In the genomic region with DNA sequence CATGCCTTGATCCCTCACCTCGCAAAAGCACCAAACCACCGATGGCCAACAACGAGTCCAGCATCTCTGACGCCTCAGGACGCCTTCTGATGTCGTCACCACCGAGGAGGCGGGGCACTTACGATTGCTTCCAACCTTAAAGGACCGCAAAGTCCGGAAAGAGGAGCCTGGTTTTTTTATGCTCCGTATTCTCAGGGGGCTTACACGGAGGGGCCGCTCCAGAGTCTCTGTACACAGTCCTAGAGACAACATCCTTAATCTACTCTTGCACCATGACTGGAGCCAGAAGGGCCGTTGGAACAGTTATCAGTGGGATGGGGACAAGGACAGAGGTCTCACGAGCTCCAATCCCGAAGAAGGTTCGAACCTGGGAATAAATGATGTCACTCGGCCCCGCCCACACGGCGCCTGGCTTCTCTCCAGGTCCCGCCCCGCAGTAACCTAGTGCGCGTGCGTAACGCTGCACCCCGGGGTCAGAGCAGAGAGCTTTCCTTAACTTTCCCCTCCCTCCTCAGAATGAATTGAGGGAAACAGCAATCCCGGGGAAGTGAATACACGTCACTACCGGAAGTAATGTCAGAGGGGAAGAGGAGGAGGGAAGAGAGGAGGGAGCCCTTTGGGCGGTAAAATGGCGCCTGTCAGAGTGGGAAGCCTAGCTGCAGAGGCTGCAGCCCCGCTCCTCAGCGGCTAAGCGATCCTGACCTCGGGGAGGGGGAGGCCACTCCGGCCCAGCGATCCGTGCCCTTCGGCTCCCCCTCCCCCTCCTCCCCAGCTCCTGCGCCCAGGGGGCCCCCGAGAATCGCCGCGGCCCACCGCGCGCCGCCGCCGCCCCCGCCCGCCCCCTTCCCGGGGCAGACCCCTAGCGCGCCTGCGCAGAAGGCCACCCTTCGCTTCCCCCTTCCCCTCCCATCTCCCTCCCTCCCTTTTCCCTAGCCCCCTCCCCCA, we compare ENCODE assay signal across 8 mouse cellular contexts. TPM values are rescaled to one million over a fixed set of nuclear protein-coding genes. Genes with fewer than 3 reads are reported as not detected.
DNase-seq lines count a peak whose midpoint lies in the region; ATAC-seq and TF ChIP-seq lines count a peak whose summit lies in the region.

No protein-coding gene starts in this region.

- DNase-seq in c-Kit-positive CD71-positive TER-119-positive erythroid progenitor cells, embryonic 14.5 days (ENCODE audit: low spot score), result peak; percentile 98
- peak; percentile 100 for DNase-seq in heart, postnatal 0 days (ENCODE audit: low spot score)
- peak; percentile 98 for DNase-seq in kidney, postnatal 4 days

- no peaks in the 10 kb centered on the region for H3K27me3 ChIP-seq in E14TG2a.4 (ENCODE audit: insufficient read depth, low read length)
- no peaks in the 10 kb centered on the region for H3K27me3 ChIP-seq in forebrain, embryonic 12.5 days
- H3K27me3 ChIP-seq in heart, postnatal 0 days (ENCODE audit: control insufficient read depth, insufficient read depth, low read length), result no peaks in the 10 kb centered on the region
- H3K27me3 ChIP-seq in liver, embryonic 16.5 days (ENCODE audit: control insufficient read depth, insufficient read depth, low read depth, low read length), result no peaks in the 10 kb centered on the region
- H3K27me3 ChIP-seq in neural tube, embryonic 13.5 days, result no peaks in the 10 kb centered on the region
- H3K27me3 ChIP-seq in testis, adult 2 months (ENCODE audit: control insufficient read depth, insufficient read depth, low read length), result no peaks in the 10 kb centered on the region

- peak overlapping the region; percentile 93 for H3K4me2 ChIP-seq in forebrain, embryonic 12.5 days
- H3K4me2 ChIP-seq in heart, postnatal 0 days (ENCODE audit: low read depth, low read length), result peak overlapping the region; percentile 98
- peak overlapping the region; percentile 87 for H3K4me2 ChIP-seq in liver, embryonic 16.5 days (ENCODE audit: low read depth, low read length)
- peak overlapping the region; percentile 87 for H3K4me2 ChIP-seq in neural tube, embryonic 13.5 days

- peak overlapping the region; percentile 100 for H3K27ac ChIP-seq in forebrain, embryonic 12.5 days
- H3K27ac ChIP-seq in heart, postnatal 0 days (ENCODE audit: low read depth), result peak overlapping the region; percentile 100
- peak overlapping the region; percentile 97 for H3K27ac ChIP-seq in liver, embryonic 16.5 days (ENCODE audit: low read length)
- peak overlapping the region; percentile 100 for H3K27ac ChIP-seq in neural tube, embryonic 13.5 days (replicated peaks)
- H3K27ac ChIP-seq in testis, adult 2 months (ENCODE audit: control insufficient read depth, insufficient read depth, low read depth, low read length), result peak overlapping the region; percentile 82

- TF ChIP-seq POLR2A in testis, adult 2 months (IDR thresholded peaks at IDR 0.05; ENCODE audit: control insufficient read depth, low read depth, low read length), result peak; percentile 90

- under 1% methylated on average over 40 of the region's 60 CpGs for WGBS in forebrain, embryonic 12.5 days
- under 1% methylated on average over 44 of the region's 60 CpGs for WGBS in heart, postnatal 0 days
- 0% methylated on average over 49 of the region's 60 CpGs for WGBS in liver, embryonic 16.5 days (ENCODE audit: insufficient replicate concordance)
- under 1% methylated on average over 42 of the region's 60 CpGs for WGBS in neural tube, embryonic 13.5 days

- TF ChIP-seq CTCF in E14TG2a.4 (conservative IDR thresholded peaks at IDR 0.05; ENCODE audit: low read length), result no peak
- no peak for TF ChIP-seq CTCF in heart, postnatal 0 days (IDR thresholded peaks at IDR 0.05; ENCODE audit: low read depth)
- no peak for TF ChIP-seq CTCF in testis, adult 2 months (IDR thresholded peaks at IDR 0.05; ENCODE audit: control insufficient read depth, insufficient read depth, insufficient replicate concordance, low read depth, low read length)

- H3K9ac ChIP-seq in forebrain, embryonic 12.5 days, result peak overlapping the region; percentile 100
- peak overlapping the region; percentile 100 for H3K9ac ChIP-seq in heart, postnatal 0 days (replicated peaks; ENCODE audit: low read depth, low read length)
- peak overlapping the region; percentile 96 for H3K9ac ChIP-seq in liver, embryonic 16.5 days (ENCODE audit: low read depth, low read length)
- H3K9ac ChIP-seq in neural tube, embryonic 13.5 days, result peak overlapping the region; percentile 100

- H3K4me1 ChIP-seq in E14TG2a.4 (replicated peaks; ENCODE audit: low read depth, low read length), result peaks cover 31% of the 10 kb centered on the region
- H3K4me1 ChIP-seq in forebrain, embryonic 12.5 days, result peaks cover 34% of the 10 kb centered on the region
- peaks cover 25% of the 10 kb centered on the region for H3K4me1 ChIP-seq in heart, postnatal 0 days (ENCODE audit: control insufficient read depth, insufficient read depth)
- H3K4me1 ChIP-seq in liver, embryonic 16.5 days (ENCODE audit: control insufficient read depth, low read depth, low read length), result peaks cover 25% of the 10 kb centered on the region
- H3K4me1 ChIP-seq in neural tube, embryonic 13.5 days (replicated peaks), result peaks cover 40% of the 10 kb centered on the region
- H3K4me1 ChIP-seq in testis, adult 2 months (ENCODE audit: control insufficient read depth, insufficient read depth, low read length), result peaks cover 7% of the 10 kb centered on the region

- H3K36me3 ChIP-seq in E14TG2a.4 (ENCODE audit: insufficient read depth, low read length), result peaks cover 60% of the 10 kb centered on the region
- H3K36me3 ChIP-seq in forebrain, embryonic 12.5 days (replicated peaks), result peaks cover 47% of the 10 kb centered on the region
- H3K36me3 ChIP-seq in heart, postnatal 0 days (replicated peaks; ENCODE audit: control insufficient read depth, insufficient read depth, low read length), result peaks cover 36% of the 10 kb centered on the region
- peaks cover 16% of the 10 kb centered on the region for H3K36me3 ChIP-seq in liver, embryonic 16.5 days (ENCODE audit: control insufficient read depth, insufficient read depth)
- H3K36me3 ChIP-seq in neural tube, embryonic 13.5 days, result peaks cover 47% of the 10 kb centered on the region
- H3K36me3 ChIP-seq in testis, adult 2 months (ENCODE audit: control insufficient read depth, insufficient read depth, low read length), result peaks cover 3% of the 10 kb centered on the region

- ATAC-seq in forebrain, embryonic 12.5 days (ENCODE audit: low FRiP score), result peak; percentile 93
- peak; percentile 95 for ATAC-seq in heart, postnatal 0 days (ENCODE audit: insufficient read depth, low read depth)
- peak; percentile 91 for ATAC-seq in liver, embryonic 16.5 days (ENCODE audit: low read depth)
- peak; percentile 94 for ATAC-seq in neural tube, embryonic 13.5 days (ENCODE audit: low read depth)

- H3K4me3 ChIP-seq in E14TG2a.4 (replicated peaks; ENCODE audit: low read length), result peak overlapping the region; percentile 98
- peak overlapping the region; percentile 100 for H3K4me3 ChIP-seq in forebrain, embryonic 12.5 days (replicated peaks)
- peak overlapping the region; percentile 99 for H3K4me3 ChIP-seq in heart, postnatal 0 days (ENCODE audit: low read depth, low read length)
- peak overlapping the region; percentile 81 for H3K4me3 ChIP-seq in liver, embryonic 16.5 days (ENCODE audit: low read depth, low read length)
- peak overlapping the region; percentile 99 for H3K4me3 ChIP-seq in neural tube, embryonic 13.5 days
- H3K4me3 ChIP-seq in testis, adult 2 months (ENCODE audit: control insufficient read depth, low read depth, low read length), result peak overlapping the region; percentile 91

- no peaks in the 10 kb centered on the region for H3K9me3 ChIP-seq in E14TG2a.4 (ENCODE audit: low read length)
- H3K9me3 ChIP-seq in forebrain, embryonic 12.5 days, result no peaks in the 10 kb centered on the region
- H3K9me3 ChIP-seq in heart, postnatal 0 days (replicated peaks; ENCODE audit: control insufficient read depth, low read length), result no peaks in the 10 kb centered on the region
- no peaks in the 10 kb centered on the region for H3K9me3 ChIP-seq in liver, embryonic 16.5 days (replicated peaks; ENCODE audit: control insufficient read depth, low read length)
- no peaks in the 10 kb centered on the region for H3K9me3 ChIP-seq in neural tube, embryonic 13.5 days

- TF ChIP-seq EP300 in heart, postnatal 0 days (IDR thresholded peaks at IDR 0.05; ENCODE audit: low read depth), result peak; percentile 66

RNA-seq across cellular contexts. Expression of a gene that starts 0.5 kb away (rescaled TPM):
- polyA plus RNA-seq in forebrain, embryonic 12.5 days (2016; fragmentation: Nextera tagmentation; extraction: Ambion mirVana), result 19.9 and 20.7 TPM in 2 replicates
- 43.0 and 45.6 TPM in 2 replicates for total RNA-seq in heart, postnatal 0 days (2014; rRNA removed; ENCODE audit: low replicate concordance)
- 24.8 and 25.5 TPM in 2 replicates for polyA plus RNA-seq in heart, postnatal 0 days (2015; fragmentation: Nextera tagmentation; extraction: Ambion mirVana)
- polyA plus RNA-seq in liver, embryonic 16.5 days (2015; fragmentation: Nextera tagmentation; extraction: Ambion mirVana), result 7.1 and 7.3 TPM in 2 replicates
- 21.5 and 22.5 TPM in 2 replicates for polyA plus RNA-seq in neural tube, embryonic 13.5 days (2015; fragmentation: Nextera tagmentation; extraction: Ambion mirVana)
- polyA plus RNA-seq in testis, adult 2 months (2012; rRNA removed), result 120 and 137 TPM in 2 replicates

RNA-seq across cellular contexts. Expression of a gene that starts 1.8 kb away (rescaled TPM):
- 129 and 141 TPM in 2 replicates for polyA plus RNA-seq in forebrain, embryonic 12.5 days (2016; fragmentation: Nextera tagmentation; extraction: Ambion mirVana)
- total RNA-seq in heart, postnatal 0 days (2014; rRNA removed; ENCODE audit: low replicate concordance), result 77.7 and 108 TPM in 2 replicates
- 89.8 and 96.1 TPM in 2 replicates for polyA plus RNA-seq in heart, postnatal 0 days (2015; fragmentation: Nextera tagmentation; extraction: Ambion mirVana)
- polyA plus RNA-seq in liver, embryonic 16.5 days (2015; fragmentation: Nextera tagmentation; extraction: Ambion mirVana), result 55.1 and 57.2 TPM in 2 replicates
- polyA plus RNA-seq in neural tube, embryonic 13.5 days (2015; fragmentation: Nextera tagmentation; extraction: Ambion mirVana), result 160 and 162 TPM in 2 replicates
- polyA plus RNA-seq in testis, adult 2 months (2012; rRNA removed), result 225 and 226 TPM in 2 replicates

RNA-seq across cellular contexts. Expression of a gene that starts 10.5 kb away (rescaled TPM):
- polyA plus RNA-seq in forebrain, embryonic 12.5 days (2016; fragmentation: Nextera tagmentation; extraction: Ambion mirVana), result 527 and 539 TPM in 2 replicates
- 208 and 305 TPM in 2 replicates for total RNA-seq in heart, postnatal 0 days (2014; rRNA removed; ENCODE audit: low replicate concordance)
- polyA plus RNA-seq in heart, postnatal 0 days (2015; fragmentation: Nextera tagmentation; extraction: Ambion mirVana), result 472 and 510 TPM in 2 replicates
- polyA plus RNA-seq in liver, embryonic 16.5 days (2015; fragmentation: Nextera tagmentation; extraction: Ambion mirVana), result 255 and 280 TPM in 2 replicates
- 679 and 746 TPM in 2 replicates for polyA plus RNA-seq in neural tube, embryonic 13.5 days (2015; fragmentation: Nextera tagmentation; extraction: Ambion mirVana)
- polyA plus RNA-seq in testis, adult 2 months (2012; rRNA removed), result 659 and 826 TPM in 2 replicates

RNA-seq across cellular contexts. Expression of a gene that starts 15.1 kb away (rescaled TPM):
- 91.3 and 99.1 TPM in 2 replicates for polyA plus RNA-seq in forebrain, embryonic 12.5 days (2016; fragmentation: Nextera tagmentation; extraction: Ambion mirVana)
- 27.4 and 54.8 TPM in 2 replicates for total RNA-seq in heart, postnatal 0 days (2014; rRNA removed; ENCODE audit: low replicate concordance)
- 30.3 and 34.2 TPM in 2 replicates for polyA plus RNA-seq in heart, postnatal 0 days (2015; fragmentation: Nextera tagmentation; extraction: Ambion mirVana)
- polyA plus RNA-seq in liver, embryonic 16.5 days (2015; fragmentation: Nextera tagmentation; extraction: Ambion mirVana), result 17.5 and 18.2 TPM in 2 replicates
- 74.2 and 76.3 TPM in 2 replicates for polyA plus RNA-seq in neural tube, embryonic 13.5 days (2015; fragmentation: Nextera tagmentation; extraction: Ambion mirVana)
- 19.0 and 21.2 TPM in 2 replicates for polyA plus RNA-seq in testis, adult 2 months (2012; rRNA removed)

RNA-seq across cellular contexts. Expression of a gene that starts 15.9 kb away (rescaled TPM):
- polyA plus RNA-seq in forebrain, embryonic 12.5 days (2016; fragmentation: Nextera tagmentation; extraction: Ambion mirVana), result 5.7 and 7.0 TPM in 2 replicates
- 0.93 TPM in 1 of 2 replicates, not detected in the other for total RNA-seq in heart, postnatal 0 days (2014; rRNA removed; ENCODE audit: low replicate concordance)
- polyA plus RNA-seq in heart, postnatal 0 days (2015; fragmentation: Nextera tagmentation; extraction: Ambion mirVana), result 0.64 and 1.8 TPM in 2 replicates
- polyA plus RNA-seq in liver, embryonic 16.5 days (2015; fragmentation: Nextera tagmentation; extraction: Ambion mirVana), result 5.4 and 11.7 TPM in 2 replicates
- polyA plus RNA-seq in neural tube, embryonic 13.5 days (2015; fragmentation: Nextera tagmentation; extraction: Ambion mirVana), result 0.33 and 1.7 TPM in 2 replicates
- polyA plus RNA-seq in testis, adult 2 months (2012; rRNA removed), result 3.0 and 4.9 TPM in 2 replicates

Comparison
In these comparisons a context has a peak if more than half of its experiments do, and no peak if none do; other contexts are left out.
1. Peak in every context shown above with its lines: DNase-seq, ATAC-seq, H3K4me3 ChIP-seq and H3K27ac ChIP-seq.